Mouse (Mus musculus) gonadal fat pad, adult 2 months (tissue): ENCODE measurements around the gene Kmt2b. TPM values are rescaled to one million over a fixed set of nuclear protein-coding genes. Genes with fewer than 3 reads are reported as not detected.

ENCODE experiments used
- DNase-seq: peaks from one replicate; pipeline ENCODE4 v3.0.0-alpha.2; 2012; ENCODE audit warnings: low read depth
- polyA plus RNA-seq: library from polyadenylated mRNA; depleted of rRNA; stranded (reverse); fragments of >200 nt; gene quantifications from 2 replicates; pipeline ENCODE4 v1.2.3, GENCODE M21; 2012; rRNA removed

Kmt2b gene
- polyA plus RNA-seq, 1 experiment: 45.6 TPM

DNA sequence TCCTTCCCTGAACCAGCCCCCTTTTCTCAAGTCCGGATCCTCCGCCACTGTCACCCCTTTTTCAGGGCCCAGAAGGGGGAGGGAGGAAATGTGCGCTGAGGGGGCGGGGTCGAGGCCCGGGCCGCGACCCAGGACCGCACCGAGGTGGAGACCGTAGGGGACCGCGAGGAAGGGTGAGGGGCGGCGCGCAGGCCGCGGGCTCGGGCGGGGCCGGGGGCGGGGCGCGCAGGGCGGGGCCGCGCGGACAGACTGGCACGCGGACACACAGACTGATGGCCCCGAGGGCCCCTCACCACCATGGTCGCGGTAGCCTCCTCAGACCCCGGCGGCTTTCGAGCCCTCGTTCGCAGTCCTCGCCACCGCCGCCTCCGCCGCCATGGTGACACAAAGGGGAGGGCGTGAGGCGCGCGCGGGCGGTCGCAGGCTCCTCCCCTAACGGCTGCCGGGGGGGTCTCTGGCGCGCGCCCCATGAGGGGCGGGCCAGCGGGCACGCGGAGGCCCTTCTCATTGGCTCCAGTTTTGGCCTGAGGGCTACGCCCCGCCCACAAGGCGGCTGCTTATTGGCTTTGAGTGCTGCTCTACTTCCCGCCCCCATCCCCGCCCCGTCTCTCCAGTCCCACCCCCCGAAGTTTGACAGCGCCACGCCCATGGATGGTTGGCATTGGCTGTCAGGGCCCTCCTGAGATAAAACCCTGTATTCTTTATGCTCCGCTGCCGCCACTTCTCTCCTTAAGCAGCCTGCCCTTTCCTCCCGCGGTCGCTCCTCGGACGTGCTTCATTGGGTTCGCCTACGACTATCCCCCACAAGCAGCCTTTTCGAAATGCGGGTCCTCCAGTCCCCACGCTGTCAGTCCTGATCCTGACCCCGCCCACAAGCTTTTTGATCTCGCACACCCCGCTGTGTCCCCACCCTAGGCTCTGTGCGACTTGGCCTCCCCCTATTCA lies 53.6 kb downstream of the Kmt2b start, which contains the start of gene Arhgap33:
Gene Arhgap33, minus strand, starts transcription at position 428 of the 945 bp plus-strand sequence.
- no peak for DNase-seq

DNA sequence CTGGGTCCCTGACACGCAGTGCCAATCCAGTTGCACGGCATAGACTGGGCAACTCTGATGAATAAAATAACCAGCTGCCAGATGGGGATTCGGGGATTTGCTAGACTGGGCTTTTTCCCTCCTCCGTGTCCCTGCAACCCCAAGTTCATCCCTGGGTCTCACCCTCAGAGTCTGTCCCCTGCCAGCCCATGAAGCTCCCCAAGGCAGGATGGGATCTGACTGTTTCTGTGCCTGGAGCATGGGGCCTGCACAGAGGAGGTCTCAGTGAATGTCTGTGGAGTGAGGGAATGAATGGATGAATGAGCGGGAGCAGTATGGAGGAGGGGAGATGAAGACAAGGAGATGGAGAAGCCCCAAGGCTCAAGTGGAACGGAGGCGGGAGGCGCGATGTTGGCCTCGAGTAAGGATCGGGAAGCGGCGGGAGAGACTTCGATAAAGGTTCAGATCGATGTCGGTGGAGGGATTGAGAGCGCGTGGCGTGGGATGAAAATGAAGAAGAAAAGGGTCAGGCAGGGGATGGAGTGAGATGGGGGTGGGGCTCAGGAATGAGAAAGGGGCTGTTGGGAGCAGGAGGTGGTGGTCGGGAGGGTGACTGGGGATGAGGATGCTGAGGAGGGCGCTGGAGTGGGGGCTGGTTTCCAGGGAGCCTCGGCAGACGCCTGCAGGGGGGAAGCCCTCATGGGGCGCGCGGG lies 54.4 kb downstream of the Kmt2b start:
- no peak for DNase-seq

DNA sequence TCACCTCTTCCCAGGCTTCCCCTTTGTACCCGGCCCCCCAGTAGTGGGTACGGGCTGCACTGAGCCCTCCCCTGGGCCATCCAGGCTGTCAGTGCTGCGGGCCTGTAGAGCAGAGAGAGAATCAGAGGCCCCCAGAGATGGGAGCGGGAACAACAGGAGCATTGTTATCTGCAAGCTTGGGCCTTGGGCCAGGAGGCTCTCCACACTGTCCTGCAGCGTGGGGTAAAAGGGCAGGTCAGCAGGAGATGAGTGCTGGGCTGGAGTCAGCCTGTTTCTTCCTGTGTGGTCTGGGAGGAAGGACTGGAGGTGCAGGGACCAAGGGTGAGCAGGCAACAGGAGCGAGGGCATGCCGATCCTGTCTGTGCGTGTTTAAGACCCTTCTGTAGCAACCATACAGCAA lies 55.6 kb downstream of the Kmt2b start:
- no peak for DNase-seq

DNA sequence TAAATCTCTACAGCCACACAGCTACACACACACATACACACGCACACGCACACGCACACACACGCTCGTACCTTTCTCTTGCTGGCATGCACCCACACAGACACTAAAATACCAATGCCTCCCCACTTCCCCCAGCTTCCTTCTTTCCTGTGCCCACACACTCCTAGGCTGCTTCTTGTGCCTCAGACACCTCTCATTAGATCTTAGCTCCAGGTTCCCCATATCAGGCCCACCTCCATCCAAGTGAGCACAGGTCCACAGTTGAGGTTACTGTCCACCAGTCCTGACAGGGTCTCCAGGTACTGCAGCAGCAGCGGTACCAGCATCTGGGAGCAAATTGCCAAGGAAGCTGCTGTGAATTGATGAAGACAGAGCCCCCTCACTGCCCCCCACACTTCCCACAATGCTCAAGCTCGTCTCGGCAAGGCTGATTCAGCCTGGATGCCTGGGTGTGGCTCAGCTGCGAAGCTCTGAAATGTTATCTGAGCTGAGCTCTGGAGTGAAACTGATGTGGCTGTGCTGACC lies 57.2 kb downstream of the Kmt2b start:
- DNase-seq: no peak

DNA sequence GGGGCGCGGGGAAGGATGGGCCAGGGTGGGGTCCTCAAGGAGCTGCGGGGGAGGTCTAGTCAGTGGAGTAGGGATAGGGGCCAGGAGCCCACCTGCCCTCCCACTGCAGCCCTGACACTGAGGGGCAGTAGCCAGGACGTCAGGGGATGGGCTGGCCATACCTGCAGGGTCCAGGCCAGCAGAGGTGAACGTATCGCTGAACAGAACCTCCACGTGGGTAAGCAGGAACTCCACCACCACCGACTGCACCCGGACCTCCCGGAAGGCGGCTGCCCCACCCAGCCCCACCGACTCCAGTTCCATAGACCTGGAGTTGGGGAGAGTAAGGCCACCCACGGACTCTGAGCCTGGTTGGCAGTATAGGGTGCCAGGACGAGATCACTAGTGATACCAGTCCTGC lies 61.5 kb downstream of the Kmt2b start:
- DNase-seq: no peak

DNA sequence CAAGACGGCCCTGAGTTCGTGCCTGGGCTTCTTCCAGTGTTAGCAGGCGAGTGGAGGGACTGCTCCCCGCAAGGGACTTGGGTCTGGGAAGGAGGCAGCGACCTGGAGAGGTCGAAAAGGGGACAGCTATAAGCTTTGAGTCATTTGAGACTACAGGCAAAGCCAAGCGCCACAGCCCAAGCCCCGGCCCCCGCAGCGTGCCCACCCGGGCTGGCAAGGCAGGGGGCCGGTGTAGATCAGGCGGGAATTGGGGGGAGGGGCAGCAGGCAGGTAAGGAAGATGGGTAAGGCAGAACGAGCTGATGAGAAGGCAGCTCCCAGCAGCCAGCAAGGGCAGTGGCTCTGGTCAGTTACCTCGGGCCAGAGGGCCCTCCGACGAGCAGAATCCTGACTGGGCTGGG lies 62.1 kb downstream of the Kmt2b start:
- DNase-seq: no peak

DNA sequence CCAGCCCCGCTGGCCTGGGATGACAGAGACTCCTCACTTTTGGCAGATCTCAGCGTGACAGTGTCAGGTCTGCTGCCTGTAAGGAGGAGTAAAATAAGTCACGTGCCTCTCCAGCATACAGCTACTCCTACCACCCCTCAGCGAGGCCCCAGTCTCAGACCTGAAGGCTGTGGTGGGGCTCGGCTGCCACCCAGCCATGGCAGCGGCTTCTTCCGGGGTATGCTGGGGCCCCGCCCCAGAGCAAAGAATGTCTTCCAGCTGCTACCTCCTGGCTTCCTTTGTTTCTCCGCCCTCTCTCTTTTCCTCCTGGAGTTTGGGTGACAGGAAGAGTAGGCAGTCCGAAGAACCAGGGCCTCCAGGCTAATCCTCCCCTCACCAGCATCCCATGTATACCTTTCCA lies 62.6 kb downstream of the Kmt2b start:
- no peak for DNase-seq

DNA sequence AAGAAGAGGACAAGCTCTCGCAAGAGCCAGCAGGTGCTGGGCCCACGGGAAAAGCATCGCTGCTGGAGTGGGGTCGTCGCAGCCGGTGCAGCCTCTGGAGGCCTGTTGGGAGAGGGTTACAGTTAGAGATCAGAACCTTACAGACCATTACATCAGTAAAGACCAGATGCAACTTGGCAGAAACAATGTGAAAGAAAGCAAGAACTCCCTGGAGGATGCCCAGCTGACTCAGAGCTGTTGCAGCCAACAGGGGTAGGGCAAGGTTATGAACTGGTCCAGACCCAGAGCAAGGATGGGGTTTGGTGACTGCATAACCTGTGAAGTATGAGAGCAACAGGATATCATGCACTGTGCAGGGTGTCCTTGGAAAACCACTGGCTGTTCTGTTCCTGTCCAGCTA lies 64.0 kb downstream of the Kmt2b start:
- no peak for DNase-seq

DNA sequence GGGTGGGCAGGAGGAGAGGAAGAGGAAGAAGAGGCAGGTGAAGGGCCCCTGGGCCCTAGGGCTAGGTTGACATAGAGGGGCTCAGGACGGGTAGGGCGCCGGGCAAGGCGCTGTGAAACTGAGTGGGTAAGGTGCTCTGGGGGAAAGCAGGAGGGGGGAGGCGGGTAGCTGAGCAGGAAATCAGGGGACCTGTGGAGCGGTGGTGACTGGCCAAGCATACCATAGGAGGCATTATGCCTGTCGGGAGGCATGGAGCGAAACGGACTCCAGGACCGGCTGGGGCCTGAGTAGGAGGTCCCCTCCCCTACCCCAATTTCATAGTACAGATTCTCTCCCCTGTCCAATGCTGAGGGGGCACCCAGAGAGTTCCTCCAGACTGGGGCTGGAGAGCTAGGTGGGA lies 65.7 kb downstream of the Kmt2b start:
- no peak for DNase-seq

DNA sequence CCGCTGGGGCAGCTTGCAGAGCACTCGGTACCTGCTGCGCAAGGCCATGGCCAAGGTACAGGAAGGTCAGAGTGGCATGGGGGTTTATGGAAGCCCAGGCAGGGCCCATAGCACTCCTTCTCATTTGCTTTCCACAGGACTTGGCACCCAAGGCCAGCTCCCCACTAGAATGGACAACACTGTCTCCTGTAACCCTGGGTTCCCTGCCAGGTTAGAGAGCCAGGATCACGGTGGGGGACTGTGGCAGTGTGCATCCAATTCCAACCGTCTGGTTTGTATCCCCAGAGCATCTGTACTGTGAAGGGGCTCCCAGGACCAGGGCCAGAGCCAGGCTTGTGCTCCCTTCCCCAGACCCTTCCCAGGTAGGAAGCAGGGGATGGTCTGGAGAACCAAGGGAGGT lies 67.7 kb downstream of the Kmt2b start:
- DNase-seq: no peak

DNA sequence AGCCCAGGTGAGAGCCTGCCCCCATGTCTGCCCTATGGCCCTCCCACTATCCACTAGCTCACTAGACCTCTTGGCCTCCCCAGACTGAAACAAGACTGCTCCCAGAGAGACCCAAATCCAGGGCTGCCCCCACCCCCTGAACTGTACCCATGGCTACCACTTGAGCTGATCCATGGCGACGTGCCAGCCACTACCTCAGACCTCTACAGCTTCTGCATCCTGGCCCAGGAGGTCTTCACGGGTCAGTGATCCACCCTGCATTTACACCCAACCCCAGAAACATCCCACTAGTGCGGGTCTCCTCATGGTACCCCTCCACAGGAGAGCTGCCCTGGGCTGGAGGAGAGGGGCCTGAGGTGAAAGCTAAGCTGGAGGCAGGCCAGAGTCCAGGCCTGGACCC lies 68.1 kb downstream of the Kmt2b start:
- DNase-seq: no peak

Other genes starting within 250 kb of the Kmt2b start
- gene Lrfn3, start 226.0 kb downstream of the Kmt2b start, polyA plus RNA-seq: 2.6 and 3.8 TPM in 2 replicates
- 156 and 182 TPM in 2 replicates for gene Tyrobp, start 175.0 kb downstream of the Kmt2b start, polyA plus RNA-seq
- 6.8 and 10.8 TPM in 2 replicates for gene Hcst, start 168.9 kb downstream of the Kmt2b start, polyA plus RNA-seq
- 1.8 and 2.6 TPM in 2 replicates for gene Nfkbid, start 167.0 kb downstream of the Kmt2b start, polyA plus RNA-seq
- 2.5 and 5.4 TPM in 2 replicates for gene Aplp1, start 143.2 kb downstream of the Kmt2b start, polyA plus RNA-seq
- gene Kirrel2, start 131.0 kb downstream of the Kmt2b start, polyA plus RNA-seq: not detected in 2 replicates
- gene Nphs1, start 130.4 kb downstream of the Kmt2b start, polyA plus RNA-seq: not detected in 2 replicates
- 0.19 and 0.20 TPM in 2 replicates for gene Prodh2, start 95.1 kb downstream of the Kmt2b start, polyA plus RNA-seq
- gene Arhgap33, start 53.7 kb downstream of the Kmt2b start, polyA plus RNA-seq: 9.3 and 13.5 TPM in 2 replicates
- 68.9 and 72.1 TPM in 2 replicates for gene Hspb6, start 36.5 kb downstream of the Kmt2b start, polyA plus RNA-seq
- gene Proser3, start 36.4 kb downstream of the Kmt2b start, polyA plus RNA-seq: 13.3 and 13.9 TPM in 2 replicates
- gene Lin37, start 28.9 kb downstream of the Kmt2b start, polyA plus RNA-seq: 28.9 and 31.8 TPM in 2 replicates
- 46.8 and 55.9 TPM in 2 replicates for gene U2af1l4, start 25.4 kb downstream of the Kmt2b start, polyA plus RNA-seq
- gene Gm49396, start 25.4 kb downstream of the Kmt2b start, polyA plus RNA-seq: 1.4 and 1.6 TPM in 2 replicates
- gene Psenen, start 25.1 kb downstream of the Kmt2b start, polyA plus RNA-seq: 134 and 146 TPM in 2 replicates
- 4.0 and 5.0 TPM in 2 replicates for gene Igflr1, start 23.3 kb downstream of the Kmt2b start, polyA plus RNA-seq
- gene Zbtb32, start 10.2 kb upstream of the Kmt2b start, polyA plus RNA-seq: 1.8 and 2.1 TPM in 2 replicates
- gene Upk1a, start 24.1 kb upstream of the Kmt2b start, polyA plus RNA-seq: 128 and 176 TPM in 2 replicates
- 518 and 792 TPM in 2 replicates for gene Cox6b1, start 37.4 kb upstream of the Kmt2b start, polyA plus RNA-seq
- not detected in 2 replicates for gene Etv2, start 47.1 kb upstream of the Kmt2b start, polyA plus RNA-seq
- 46.1 and 54.3 TPM in 2 replicates for gene Rbm42, start 61.6 kb upstream of the Kmt2b start, polyA plus RNA-seq
- 8.6 and 9.7 TPM in 2 replicates for gene Haus5, start 76.3 kb upstream of the Kmt2b start, polyA plus RNA-seq
- gene Pmis2, start 82.9 kb upstream of the Kmt2b start, polyA plus RNA-seq: 0.41 and 0.46 TPM in 2 replicates
- 0.66 and 1.5 TPM in 2 replicates for gene 2200002J24Rik, start 110.2 kb upstream of the Kmt2b start, polyA plus RNA-seq
- gene Atp4a, start 123.5 kb upstream of the Kmt2b start, polyA plus RNA-seq: 80.5 and 104 TPM in 2 replicates
- 216 and 270 TPM in 2 replicates for gene Tmem147, start 140.8 kb upstream of the Kmt2b start, polyA plus RNA-seq
- 22.6 and 32.2 TPM in 2 replicates for gene Gapdhs, start 155.0 kb upstream of the Kmt2b start, polyA plus RNA-seq
- 3.8 and 4.7 TPM in 2 replicates for gene Sbsn, start 162.7 kb upstream of the Kmt2b start, polyA plus RNA-seq
- gene Dmkn, start 175.0 kb upstream of the Kmt2b start, polyA plus RNA-seq: 11.1 and 17.7 TPM in 2 replicates
- 1.5 TPM in 1 of 2 replicates, not detected in the other for gene Krtdap, start 199.2 kb upstream of the Kmt2b start, polyA plus RNA-seq
- gene Ffar2, start 235.0 kb upstream of the Kmt2b start, polyA plus RNA-seq: 45.9 and 62.5 TPM in 2 replicates